Mouse (Mus musculus): ENCODE data around the gene Cad.

DNA sequence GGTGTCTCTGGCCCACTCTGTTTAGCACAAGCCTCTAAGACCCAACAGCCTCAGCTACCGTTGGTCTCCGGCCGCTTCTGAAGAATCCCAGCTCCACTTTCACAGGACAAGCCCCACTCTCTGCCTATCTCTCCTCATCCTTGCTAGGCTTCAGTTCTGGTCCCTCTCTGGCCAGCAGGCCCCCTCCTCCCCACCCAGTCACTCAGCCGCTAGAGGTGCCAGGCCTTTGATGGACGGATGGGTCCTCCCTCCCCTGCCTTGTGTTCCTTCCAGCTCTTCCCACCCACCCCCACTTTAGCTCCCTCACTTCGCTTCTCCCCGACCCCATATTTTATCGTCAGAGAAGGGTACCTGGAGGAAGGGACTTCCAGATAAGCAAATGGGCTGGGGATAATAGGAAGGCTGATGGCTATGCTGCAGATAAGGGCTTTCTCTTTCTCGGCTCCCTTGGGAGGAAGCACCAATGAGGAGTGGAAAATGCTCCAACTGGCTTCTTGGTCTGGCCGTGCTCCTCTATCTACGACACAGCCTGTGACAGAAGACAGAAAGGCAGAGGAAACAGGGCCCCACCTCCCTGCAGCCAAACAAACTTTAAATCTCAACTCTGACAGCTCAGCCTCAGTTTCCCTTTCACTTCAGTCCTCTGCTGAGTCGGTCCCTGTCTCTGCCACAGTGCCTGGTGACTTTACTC is 28.5 kb downstream of the Cad start:
- no peak for TF ChIP-seq GATA1 (IDR thresholded peaks at IDR 0.05; ENCODE audit: low read length)
- no peak for TF ChIP-seq TAL1 (IDR thresholded peaks at IDR 0.05; ENCODE audit: low read length)
